29 mouse cellular contexts compared by ENCODE assay signal in genomic region chr9:65363684-65364083, GRCm38 (mm10). TPM values are rescaled to one million over a fixed set of nuclear protein-coding genes. Genes with fewer than 3 reads are reported as not detected.
DNase-seq lines count a peak whose midpoint lies in the region; ATAC-seq and TF ChIP-seq lines count a peak whose summit lies in the region.
"Had no signal": no experiment of that assay in that cellular context is flagged by ENCODE, and none has a peak within 500 bp of the region (broad histone marks: within the 10 kb centered on the region; RNA-seq: fewer than 3 reads in every experiment).

No protein-coding gene starts in this region.

- no peak overlapping the region for H3K4me2 ChIP-seq in heart, embryonic 16.5 days (ENCODE audit: low read depth, low read length)
- H3K4me2 ChIP-seq: forebrain, embryonic 13.5 days; midbrain, embryonic 12.5 days; neural tube, embryonic 12.5 days had no signal

- peaks cover 25% of the 10 kb centered on the region for H3K36me3 ChIP-seq in heart, embryonic 16.5 days (ENCODE audit: control insufficient read depth, insufficient read depth)
- peaks cover 22% of the 10 kb centered on the region for H3K36me3 ChIP-seq in C2C12 (ENCODE audit: control insufficient read depth, insufficient read depth)

- 34% methylated on average over 9 of the region's 9 CpGs for WGBS in heart, embryonic 16.5 days

- H3K27ac ChIP-seq in heart, embryonic 16.5 days (ENCODE audit: low read length), result no peak overlapping the region
- H3K27ac ChIP-seq: forebrain, embryonic 13.5 days; midbrain, embryonic 12.5 days; neural tube, embryonic 12.5 days had no signal

- H3K9ac ChIP-seq in heart, embryonic 16.5 days (ENCODE audit: low read length), result no peak overlapping the region
- H3K9ac ChIP-seq: forebrain, embryonic 13.5 days; midbrain, embryonic 12.5 days; neural tube, embryonic 12.5 days had no signal

- peak; percentile 72; the same call in 1 of the 2 replicates for ATAC-seq in heart, embryonic 16.5 days (replicated peaks; ENCODE audit: extremely low read depth, insufficient read depth, low FRiP score)
- ATAC-seq: forebrain, embryonic 13.5 days; hindbrain, embryonic 16.5 days; lung, postnatal 0 days had no signal

- no peaks in the 10 kb centered on the region for H3K9me3 ChIP-seq in heart, embryonic 16.5 days (replicated peaks; ENCODE audit: control insufficient read depth, low read length)
- H3K9me3 ChIP-seq: forebrain, embryonic 13.5 days; G1E; midbrain, embryonic 12.5 days; neural tube, embryonic 12.5 days had no signal

- peaks cover 19% of the 10 kb centered on the region for H3K4me1 ChIP-seq in heart, embryonic 16.5 days (ENCODE audit: control insufficient read depth, insufficient read depth, low read length)
- H3K4me1 ChIP-seq: forebrain, embryonic 13.5 days had no signal

- H3K27me3 ChIP-seq in heart, embryonic 16.5 days (ENCODE audit: control insufficient read depth, insufficient read depth, low read length), result no peaks in the 10 kb centered on the region
- no peaks in the 10 kb centered on the region for H3K27me3 ChIP-seq in C2C12 (ENCODE audit: control insufficient read depth, insufficient read depth, insufficient read length)
- H3K27me3 ChIP-seq: forebrain, embryonic 13.5 days; midbrain, embryonic 12.5 days; neural tube, embryonic 12.5 days had no signal

- H3K79me3 ChIP-seq in C2C12 (ENCODE audit: low read depth), result no peaks in the 10 kb centered on the region

- no peaks in the 10 kb centered on the region for H3K79me2 ChIP-seq in C2C12 (ENCODE audit: control insufficient read depth, insufficient read depth)

- peak; percentile 64 for DNase-seq in heart, adult 11 months
- DNase-seq in heart, postnatal 4 days, result no peak
- no peak for DNase-seq in heart, adult 18-20 months
- DNase-seq in retina, adult 2 months (ENCODE audit: low read depth, low spot score), result peak; percentile 86
- DNase-seq in urinary bladder, postnatal 10 days (ENCODE audit: low spot score), result no peak
- DNase-seq: adrenal gland, postnatal 25 days; cerebellum, adult 11-12 months; cerebellum, postnatal 14 days; kidney, adult 18-20 months; kidney, postnatal 25 days; left cerebral cortex, postnatal 4 days; liver; thymus, postnatal 14 days had no signal

- no peak overlapping the region for H3ac ChIP-seq in C2C12 (ENCODE audit: control insufficient read depth, insufficient read length, low read depth)

- no peak for TF ChIP-seq CTCF in C2C12 (IDR thresholded peaks at IDR 0.05; ENCODE audit: control insufficient read depth, insufficient read depth, insufficient read length)

- H3K4me3 ChIP-seq in heart, embryonic 16.5 days (ENCODE audit: low read length), result no peak overlapping the region
- no peak overlapping the region for H3K4me3 ChIP-seq in C2C12 (ENCODE audit: insufficient read depth, poor library complexity, severe bottlenecking)
- H3K4me3 ChIP-seq: erythroblast, embryonic 14.5 days; forebrain, embryonic 13.5 days; midbrain, embryonic 12.5 days; neural tube, embryonic 12.5 days had no signal

TF ChIP-seq in C2C12, 6 proteins besides CTCF, POLR2A, EP300 and RAD21:
- TF ChIP-seq CEBPB (IDR thresholded peaks at IDR 0.05; ENCODE audit: low read depth), result no peak
- peak; percentile 46 for TF ChIP-seq USF1 (IDR thresholded peaks at IDR 0.05; ENCODE audit: low read depth)
- TF ChIP-seq MYOD1 (IDR thresholded peaks at IDR 0.05; ENCODE audit: control insufficient read depth, insufficient read length, low read depth), result peak; percentile 28

RNA-seq across cellular contexts. Expression of gene Ubap1l, which starts 2.8 kb away (rescaled TPM):
- total RNA-seq in heart, postnatal 4 days (2021), result under 1 TPM in 1 of 2 experiments, not detected in 1; 0.36 TPM
- 0.13 and 0.42 TPM in 2 replicates for polyA plus RNA-seq in heart, embryonic 16.5 days (2015; fragmentation: Nextera tagmentation; extraction: Ambion mirVana)
- total RNA-seq in heart, adult 18-20 months (2021), result not detected
- 0.21 TPM for polyA plus RNA-seq in C2C12 (2012; fragmentation: generic; extraction: Trizol)
- total RNA-seq: adrenal gland, postnatal 25 days; granulocyte monocyte progenitor cell, adult 5-6 weeks; monocyte, adult 5-6 weeks had no signal
- polyA plus RNA-seq: embryonic facial prominence, embryonic 11.5 days; liver, embryonic 16.5 days had no signal

RNA-seq across cellular contexts. Expression of gene Pdcd7, which starts 17.8 kb away (rescaled TPM):
- 10 to 100 TPM; 12.1 to 13.2 TPM for total RNA-seq in heart, postnatal 4 days (2021)
- polyA plus RNA-seq in heart, embryonic 16.5 days (2015; fragmentation: Nextera tagmentation; extraction: Ambion mirVana), result 5.3 and 5.7 TPM in 2 replicates
- 10 to 100 TPM; 14.4 to 18.4 TPM for total RNA-seq in heart, adult 18-20 months (2021)
- polyA plus RNA-seq in C2C12 (2012; fragmentation: generic; extraction: Trizol), result 9.7 TPM

RNA-seq across cellular contexts. Expression of gene Kbtbd13, which starts 27.8 kb away (rescaled TPM):
- total RNA-seq in heart, postnatal 4 days (2021), result 1 to 10 TPM; 1.1 to 1.2 TPM
- polyA plus RNA-seq in heart, embryonic 16.5 days (2015; fragmentation: Nextera tagmentation; extraction: Ambion mirVana), result 1.4 and 1.8 TPM in 2 replicates
- 1 to 10 TPM; 1.5 to 1.6 TPM for total RNA-seq in heart, adult 18-20 months (2021)
- not detected for polyA plus RNA-seq in C2C12 (2012; fragmentation: generic; extraction: Trizol)
- total RNA-seq: G1E; monocyte, adult 5-6 weeks had no signal
- polyA plus RNA-seq: erythroblast, embryonic 14.5 days; G1E had no signal

RNA-seq across cellular contexts. Expression of gene Rasl12, which starts 34.6 kb away (rescaled TPM):
- total RNA-seq in heart, postnatal 4 days (2021), result 10 to 100 TPM in 1 of 2 experiments, 1 to 10 TPM in 1; 10.0 to 10.7 TPM
- polyA plus RNA-seq in heart, embryonic 16.5 days (2015; fragmentation: Nextera tagmentation; extraction: Ambion mirVana), result 8.4 and 11.6 TPM in 2 replicates
- total RNA-seq in heart, adult 18-20 months (2021), result 1 to 10 TPM; 5.6 to 6.4 TPM
- 0.05 TPM for polyA plus RNA-seq in C2C12 (2012; fragmentation: generic; extraction: Trizol)
- total RNA-seq: granulocyte monocyte progenitor cell, adult 5-6 weeks had no signal
- polyA plus RNA-seq: G1E had no signal

RNA-seq across cellular contexts. Expression of gene Slc51b, which starts 59.1 kb away (rescaled TPM):
- not detected for total RNA-seq in heart, postnatal 4 days (2021)
- 0.70 TPM in 1 of 2 replicates, not detected in the other for polyA plus RNA-seq in heart, embryonic 16.5 days (2015; fragmentation: Nextera tagmentation; extraction: Ambion mirVana)
- not detected for total RNA-seq in heart, adult 18-20 months (2021)
- not detected for polyA plus RNA-seq in C2C12 (2012; fragmentation: generic; extraction: Trizol)
- total RNA-seq: adrenal gland, postnatal 25 days; G1E; gastrocnemius, adult 8-10 months; granulocyte monocyte progenitor cell, adult 5-6 weeks; layer of hippocampus, adult 8-10 months; left cerebral cortex, postnatal 4 days; monocyte, adult 5-6 weeks had no signal
- polyA plus RNA-seq: embryonic facial prominence, embryonic 11.5 days; erythroblast, embryonic 14.5 days; forebrain, embryonic 13.5 days; frontal cortex, adult 2 months; G1E; hindbrain, embryonic 16.5 days; lung, postnatal 0 days; midbrain, embryonic 12.5 days; neural tube, embryonic 12.5 days had no signal

Comparison
In these comparisons a context has a peak if more than half of its experiments do, and no peak if none do; other contexts are left out.
1. DNase-seq: peak in heart, adult 11 months (single experiment) and retina, adult 2 months (single experiment); none in heart, postnatal 4 days (single experiment), heart, adult 18-20 months (0 of 2) and urinary bladder, postnatal 10 days (single experiment).